Mouse (Mus musculus) heart, embryonic 16.5 days (tissue): ENCODE measurements around the gene Mstn. TPM values are rescaled to one million over a fixed set of nuclear protein-coding genes. Genes with fewer than 3 reads are reported as not detected.

Experiments
- ATAC-seq: fragments of 200-750 bp; cut with Nextera tagmentation; replicated peaks from 2 replicates; pipeline ENCODE4 v1.8.0; 2017; ENCODE audit warnings: moderate number of reproducible peaks; ENCODE audit not compliant: insufficient read depth, low FRiP score; ENCODE audit errors: extremely low read depth
- H3K27ac ChIP-seq: fragments of 300-500 bp; sonication (generic); 2 replicates; pipeline ENCODE4 v1.5.1; 2014; ENCODE audit warnings: mild to moderate bottlenecking, low read length, control low read depth, moderate library complexity
- H3K27me3 ChIP-seq: fragments of 300-500 bp; sonication (generic); 2 replicates; pipeline ENCODE4 v1.6.1; 2014; ENCODE audit warnings: low read length, mixed read lengths; ENCODE audit not compliant: control insufficient read depth, insufficient read depth
- H3K36me3 ChIP-seq: fragments of 300-500 bp; sonication (generic); 2 replicates; pipeline ENCODE4 v1.6.1; 2014; ENCODE audit not compliant: control insufficient read depth, insufficient read depth
- H3K4me1 ChIP-seq: fragments of 300-500 bp; sonication (generic); 2 replicates; pipeline ENCODE4 v1.6.1; 2014; ENCODE audit warnings: low read length, mixed read lengths; ENCODE audit not compliant: control insufficient read depth, insufficient read depth
- H3K4me2 ChIP-seq: fragments of 300-500 bp; sonication (generic); 2 replicates; pipeline ENCODE4 v1.6.1; 2014; ENCODE audit warnings: low read depth, mild to moderate bottlenecking, control low read depth, low read length
- H3K4me3 ChIP-seq: fragments of 300-500 bp; sonication (generic); 2 replicates; pipeline ENCODE4 v1.5.1; 2014; ENCODE audit warnings: mild to moderate bottlenecking, control low read depth, low read length
- H3K9ac ChIP-seq: fragments of 300-500 bp; sonication (generic); 2 replicates; pipeline ENCODE4 v1.6.1; 2014; ENCODE audit warnings: low read length, control low read depth
- H3K9me3 ChIP-seq: fragments of 300-500 bp; sonication (generic); replicated peaks from 2 replicates; pipeline ENCODE4 v1.6.1; 2016; ENCODE audit warnings: low read length; ENCODE audit not compliant: control insufficient read depth
- WGBS: fragments of 180-500 bp; shearing (Covaris S2); extraction: QIAGEN DNeasy Blood & Tissue Kit; methylation state at CpG from one replicate; pipeline ENCODE4 v1.1.7; 2014; 5-methylcytosine and 5-hydroxymethylcytosine counted together
- polyA plus RNA-seq: library from polyadenylated mRNA; unstranded; fragments of >200 nt; fragmentation: Nextera tagmentation; extraction: Ambion mirVana; gene quantifications from 2 replicates; pipeline ENCODE4 v1.2.1, GENCODE M21; 2015

Gene Mstn
- polyA plus RNA-seq, 1 experiment from 2014 or later, result 1.4 TPM

DNA sequence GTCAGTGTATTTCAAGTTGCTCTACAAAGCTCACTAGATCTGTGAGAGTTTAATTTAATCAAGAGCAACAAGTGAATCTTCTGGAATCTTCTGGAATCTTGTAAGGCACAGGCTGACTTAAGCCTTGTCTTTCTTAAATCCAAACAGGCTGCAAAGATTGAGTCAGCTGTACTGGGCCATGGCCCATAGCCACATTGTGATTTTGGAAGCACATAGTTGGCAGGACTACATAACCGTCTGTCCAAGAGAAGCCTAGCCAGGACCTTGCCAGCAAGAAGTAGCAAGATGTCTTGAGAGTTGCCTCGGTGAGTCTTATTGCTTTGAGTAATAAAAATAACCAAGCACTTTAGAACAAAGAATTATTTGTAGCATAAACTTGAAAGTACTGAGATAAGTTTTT lies 18.4 kb downstream of the Mstn start:
- Histone ChIP-seq H3K27me3 (no peaks in the 10 kb centered on the region), H3K36me3 (no peaks in the 10 kb centered on the region), H3K4me1 (no peaks in the 10 kb centered on the region), H3K4me2 (no peak overlapping the region), H3K9me3 (no peaks in the 10 kb centered on the region), H3K9ac (no peak overlapping the region), H3K27ac (no peak overlapping the region), H3K4me3 (no peak overlapping the region)
- WGBS, result 62% methylated on average over 2 of the region's 2 CpGs
- ATAC-seq, result no peak

DNA sequence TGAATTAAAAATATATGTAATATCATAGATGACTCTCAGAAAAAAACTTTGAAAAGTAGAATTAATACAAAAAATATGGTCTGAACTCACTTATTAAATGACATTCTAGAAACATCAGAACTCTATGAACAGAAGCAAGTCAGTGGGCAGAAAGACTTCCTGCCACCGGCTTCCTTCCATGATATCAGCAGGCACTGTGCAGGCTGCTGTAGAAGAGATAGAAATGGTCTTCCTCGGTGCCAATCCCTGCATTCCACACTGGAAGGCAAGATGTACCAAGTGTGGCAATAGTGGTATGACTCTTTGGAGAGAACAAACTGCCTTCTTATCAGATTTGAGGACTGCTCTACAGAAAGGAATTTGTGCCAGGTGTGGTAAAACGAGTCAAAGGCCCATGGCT lies 19.2 kb downstream of the Mstn start:
- Histone ChIP-seq H3K9ac (no peak overlapping the region), H3K9me3 (no peaks in the 10 kb centered on the region), H3K27ac (no peak overlapping the region), H3K27me3 (no peaks in the 10 kb centered on the region), H3K36me3 (no peaks in the 10 kb centered on the region), H3K4me3 (no peak overlapping the region), H3K4me1 (no peaks in the 10 kb centered on the region), H3K4me2 (no peak overlapping the region)
- 54% methylated on average over 3 of the region's 3 CpGs for WGBS
- no peak for ATAC-seq

DNA sequence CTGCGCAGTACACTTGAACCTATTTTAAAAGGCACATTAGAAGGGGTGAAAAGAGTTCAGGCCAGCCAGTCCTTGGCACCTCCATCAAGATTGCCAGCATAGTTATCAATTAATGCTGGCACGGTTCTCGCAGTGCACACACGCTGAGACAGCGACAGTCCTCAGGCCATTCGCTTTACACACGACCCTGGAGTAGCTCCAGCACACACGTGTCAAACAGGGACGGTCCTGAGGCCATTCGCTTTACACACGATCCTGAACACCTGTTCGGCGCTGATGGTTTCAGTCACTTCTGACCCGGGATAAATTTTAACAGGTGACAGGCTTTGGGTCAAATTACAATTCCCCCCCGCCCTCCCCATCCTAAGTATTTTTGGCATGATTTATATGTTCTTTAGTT lies 23.8 kb downstream of the Mstn start:
- H3K36me3 ChIP-seq, result no peaks in the 10 kb centered on the region
- no peak overlapping the region for H3K4me2 ChIP-seq

DNA sequence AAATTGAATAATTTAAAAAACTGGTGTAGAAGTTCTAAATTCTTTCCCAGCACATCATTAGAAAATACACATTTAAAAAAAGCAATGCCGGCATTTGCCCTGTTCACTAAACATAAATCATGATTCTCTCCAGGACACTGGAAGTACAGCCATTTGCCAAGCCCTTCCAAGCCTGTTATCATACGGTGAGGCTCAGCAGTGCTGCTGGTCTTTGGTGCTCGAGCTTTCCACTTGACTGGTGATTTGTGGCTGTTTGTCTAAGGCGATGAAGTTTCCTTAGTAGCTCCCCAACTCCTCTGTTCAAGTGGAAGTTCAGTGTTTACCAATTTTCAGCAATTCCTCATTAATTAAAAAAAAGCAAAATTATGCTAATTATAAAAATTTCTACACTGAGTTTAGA lies 24.6 kb downstream of the Mstn start:
- no peak overlapping the region for H3K9ac ChIP-seq
- H3K9me3 ChIP-seq, result no peaks in the 10 kb centered on the region
- no peak overlapping the region for H3K4me2 ChIP-seq
- no peaks in the 10 kb centered on the region for H3K36me3 ChIP-seq
- no peak overlapping the region for H3K27ac ChIP-seq
- ATAC-seq, result no peak
- H3K27me3 ChIP-seq, result no peaks in the 10 kb centered on the region
- no peak overlapping the region for H3K4me3 ChIP-seq
- 22% methylated on average over 4 of the region's 4 CpGs for WGBS
- no peaks in the 10 kb centered on the region for H3K4me1 ChIP-seq

More for the DNA sequence above, 23.8 kb downstream of the Mstn start:
- Histone ChIP-seq H3K27me3 (no peaks in the 10 kb centered on the region), H3K4me3 (no peak overlapping the region), H3K27ac (no peak overlapping the region), H3K9me3 (no peaks in the 10 kb centered on the region), H3K4me1 (no peaks in the 10 kb centered on the region), H3K9ac (no peak overlapping the region)
- no peak for ATAC-seq
- 73% methylated on average over 15 of the region's 15 CpGs for WGBS

DNA sequence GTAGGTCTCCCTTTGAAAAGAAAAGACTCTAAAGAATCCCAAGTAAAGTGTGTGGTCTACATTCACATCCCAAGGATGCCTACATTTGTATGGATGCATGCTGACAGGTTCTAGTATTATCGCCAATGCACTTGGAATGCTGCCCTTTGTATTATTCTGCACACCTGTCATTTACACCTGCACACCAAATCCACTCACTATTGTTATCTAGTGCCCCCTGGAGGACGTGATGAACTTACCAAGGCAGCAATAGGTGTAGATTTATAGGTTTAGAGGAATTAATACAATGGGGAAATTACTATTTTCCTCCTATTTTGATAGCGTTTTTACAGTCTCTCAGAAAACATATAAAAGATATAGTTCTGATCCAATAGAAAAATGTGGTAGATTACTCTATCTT lies 31.7 kb downstream of the Mstn start:
- Histone ChIP-seq H3K27ac (no peak overlapping the region), H3K36me3 (no peaks in the 10 kb centered on the region), H3K9me3 (no peaks in the 10 kb centered on the region), H3K4me1 (no peaks in the 10 kb centered on the region), H3K4me3 (no peak overlapping the region), H3K27me3 (no peaks in the 10 kb centered on the region), H3K9ac (no peak overlapping the region), H3K4me2 (no peak overlapping the region)
- ATAC-seq, result no peak
- 40% methylated on average over 3 of the region's 3 CpGs for WGBS

DNA sequence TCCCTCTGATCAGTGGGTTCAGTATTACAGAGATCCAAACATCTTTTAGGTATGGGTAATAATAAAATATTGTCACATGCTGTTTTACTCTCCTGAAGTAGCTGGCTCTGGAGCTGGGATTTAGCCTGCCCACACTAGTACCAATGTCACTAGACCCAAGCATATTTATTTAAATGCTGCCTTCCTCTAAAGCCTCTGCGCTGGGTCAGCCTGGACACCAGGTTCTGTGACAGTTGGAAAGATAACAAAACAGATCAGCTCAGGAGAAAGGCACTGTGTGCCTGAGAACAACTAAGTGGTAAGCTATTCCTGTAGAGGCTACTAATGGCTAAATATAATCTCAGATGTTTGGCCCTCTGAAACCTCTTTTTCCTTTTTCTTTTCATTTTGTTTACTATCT lies 49.1 kb downstream of the Mstn start:
- no peaks in the 10 kb centered on the region for H3K27me3 ChIP-seq
- H3K4me2 ChIP-seq, result no peak overlapping the region; the same call in 1 of the 2 replicates
- H3K36me3 ChIP-seq, result no peaks in the 10 kb centered on the region
- H3K4me3 ChIP-seq, result no peak overlapping the region
- H3K27ac ChIP-seq, result no peak overlapping the region
- no peak overlapping the region for H3K9ac ChIP-seq
- WGBS, result 33% methylated on average over 1 of the region's 1 CpGs
- H3K9me3 ChIP-seq, result no peaks in the 10 kb centered on the region
- H3K4me1 ChIP-seq, result peaks cover 5% of the 10 kb centered on the region; the same call in 1 of the 2 replicates
- ATAC-seq, result no peak; the same call in 1 of the 2 replicates

Other genes starting within 250 kb of the Mstn start
- 17.5 and 18.6 TPM in 2 replicates for gene Inpp1, start 244.0 kb upstream of the Mstn start, polyA plus RNA-seq
- 34.8 and 35.5 TPM in 2 replicates for gene Hibch, start 216.7 kb upstream of the Mstn start, polyA plus RNA-seq
- gene 1700019D03Rik, start 41.5 kb upstream of the Mstn start, polyA plus RNA-seq, result 1.1 and 1.7 TPM in 2 replicates
- not detected in 2 replicates for gene 1700019A02Rik, start 126.0 kb downstream of the Mstn start, polyA plus RNA-seq
- 9.4 and 10.3 TPM in 2 replicates for gene Pms1, start 235.4 kb downstream of the Mstn start, polyA plus RNA-seq
- 28.6 and 31.2 TPM in 2 replicates for gene Ormdl1, start 235.5 kb downstream of the Mstn start, polyA plus RNA-seq
- not detected in 2 replicates for gene Gm28778, start 235.5 kb downstream of the Mstn start, polyA plus RNA-seq